ENCODE assay signal across 17 mouse cellular contexts in the genomic region with DNA sequence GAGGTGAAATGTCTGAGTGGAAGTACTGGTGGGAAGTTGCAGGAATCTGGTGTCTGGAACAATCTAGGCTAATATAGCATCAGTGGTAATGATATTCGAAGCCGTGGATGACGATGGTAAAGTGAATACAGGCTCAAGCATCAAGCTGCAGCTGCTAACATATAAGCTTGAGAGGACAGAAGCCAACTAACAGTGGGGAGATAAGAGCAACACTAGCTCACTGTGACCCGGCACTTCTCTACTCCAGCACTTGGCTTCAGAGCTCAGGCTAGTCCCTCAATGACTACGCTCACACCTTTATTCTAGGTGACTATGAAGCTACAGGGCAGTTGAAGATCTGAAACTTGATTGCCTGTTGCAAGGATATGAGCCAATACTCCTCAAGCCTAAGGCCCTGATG.
"Had no signal": no experiment of that assay in that cellular context is flagged by ENCODE, and none has a peak within 500 bp of the region (broad histone marks: within the 10 kb centered on the region; RNA-seq: fewer than 3 reads in every experiment).

No protein-coding gene starts in this region.

- ATAC-seq: lung, postnatal 0 days; midbrain, embryonic 13.5 days had no signal

- H3K4me2 ChIP-seq: limb, embryonic 15.5 days; midbrain, embryonic 13.5 days; neural tube, embryonic 15.5 days had no signal

- H3K36me3 ChIP-seq: limb, embryonic 15.5 days; midbrain, embryonic 13.5 days; neural tube, embryonic 15.5 days had no signal

- DNase-seq: kidney, adult 11 months; kidney, adult 9 months; kidney, postnatal 36 days; layer of hippocampus, adult 9-11 months; layer of hippocampus, postnatal 36 days; lung, adult 2 months; lung, postnatal 36 days; right cerebral cortex, adult 18-20 months; right cerebral cortex, postnatal 25 days; thymus, postnatal 14 days had no signal

- H3K27me3 ChIP-seq: limb, embryonic 15.5 days; midbrain, embryonic 13.5 days; neural tube, embryonic 15.5 days had no signal

- H3K27ac ChIP-seq: kidney, postnatal 0 days; limb, embryonic 15.5 days; midbrain, embryonic 13.5 days; neural tube, embryonic 15.5 days; stomach, postnatal 0 days had no signal

- H3K4me1 ChIP-seq: midbrain, embryonic 13.5 days; neural tube, embryonic 15.5 days had no signal

- H3K9ac ChIP-seq: limb, embryonic 15.5 days; midbrain, embryonic 13.5 days; neural tube, embryonic 15.5 days had no signal

- H3K9me3 ChIP-seq: limb, embryonic 15.5 days; midbrain, embryonic 13.5 days; neural tube, embryonic 15.5 days had no signal

- H3K4me3 ChIP-seq: limb, embryonic 15.5 days; midbrain, embryonic 13.5 days; myocyte; neural tube, embryonic 15.5 days had no signal
